Mouse (Mus musculus): Measurements from ENCODE around the gene Akr1c21. TPM values are rescaled to one million over a fixed set of nuclear protein-coding genes. Genes with fewer than 3 reads are reported as not detected.
A peak's percentile ranks its signal among the peaks of the same experiment; 100 is the strongest.
"Not testable (repeated sequence)": the region's sequence is repeated elsewhere in the genome, so short reads cannot be mapped to it uniquely, and the experiment has no call there.

The Akr1c21 gene
- polyA plus RNA-seq (2015; fragmentation: Nextera tagmentation; extraction: Ambion mirVana), result not detected in 2 replicates

DNA sequence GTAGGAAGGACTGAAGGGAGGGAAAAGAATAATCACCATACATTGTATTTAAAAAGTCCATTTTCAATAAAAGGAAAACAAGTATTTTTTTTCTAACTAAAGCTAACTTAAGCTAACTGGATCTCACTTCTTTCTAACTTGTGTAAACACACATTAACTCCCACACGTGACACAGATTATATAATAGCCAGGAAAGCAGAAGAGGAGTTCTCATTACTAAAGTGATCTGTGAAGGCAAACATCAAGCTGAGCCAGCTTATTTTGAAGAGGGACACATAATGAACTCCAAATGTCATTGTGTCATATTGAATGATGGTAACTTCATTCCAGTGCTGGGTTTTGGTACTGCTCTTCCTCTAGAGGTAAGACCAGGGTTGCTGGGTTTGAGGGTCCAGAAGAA, at the start of gene Akr1c21:
TSS of gene Akr1c21 (plus strand) at position 205 of the 400 bp plus-strand sequence.
- no peaks in the 10 kb centered on the region for H3K4me1 ChIP-seq
- H3K27me3 ChIP-seq, result no peaks in the 10 kb centered on the region
- 95% methylated on average over 1 of the region's 1 CpGs for WGBS
- ATAC-seq, result no peak
- H3K36me3 ChIP-seq (ENCODE audit: poor library complexity, severe bottlenecking), result no peaks in the 10 kb centered on the region
- no peak within 1 kb of the TSS for H3K27ac ChIP-seq
- no peaks in the 10 kb centered on the region for H3K9me3 ChIP-seq (replicated peaks)
- no peak within 1 kb of the TSS for H3K9ac ChIP-seq
- no peak within 1 kb of the TSS for H3K4me3 ChIP-seq
- no peak within 1 kb of the TSS for H3K4me2 ChIP-seq

DNA sequence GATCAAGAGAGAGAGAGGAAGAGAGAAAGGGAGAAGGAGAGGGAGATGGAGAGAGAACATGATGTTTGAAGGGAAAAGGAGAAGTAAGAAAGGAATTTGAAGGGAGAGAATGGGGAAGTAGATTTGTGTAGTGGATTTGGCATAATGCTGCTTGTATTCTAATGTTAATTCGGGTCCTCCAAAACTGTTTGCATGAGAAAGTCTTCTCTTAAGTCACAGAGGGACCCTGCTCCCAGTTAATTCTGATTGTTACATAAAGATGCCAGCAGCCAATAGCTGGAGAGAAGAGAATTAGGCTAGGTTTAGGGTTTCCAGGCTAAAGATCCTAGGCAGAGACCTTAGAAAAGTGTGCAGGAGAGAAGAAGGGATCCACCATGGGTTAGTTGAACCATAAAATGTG, 14.7 kb upstream of the Akr1c21 start:
- Histone ChIP-seq H3K36me3 (ENCODE audit: poor library complexity, severe bottlenecking) (no peaks in the 10 kb centered on the region), H3K27me3 (no peaks in the 10 kb centered on the region), H3K27ac (no peak overlapping the region), H3K4me1 (no peaks in the 10 kb centered on the region), H3K4me2 (no peak overlapping the region), H3K9ac (no peak overlapping the region), H3K9me3 (replicated peaks) (no peaks in the 10 kb centered on the region), H3K4me3 (no peak overlapping the region)
- WGBS, result 59% methylated on average over 1 of the region's 1 CpGs
- ATAC-seq, result no peak

DNA sequence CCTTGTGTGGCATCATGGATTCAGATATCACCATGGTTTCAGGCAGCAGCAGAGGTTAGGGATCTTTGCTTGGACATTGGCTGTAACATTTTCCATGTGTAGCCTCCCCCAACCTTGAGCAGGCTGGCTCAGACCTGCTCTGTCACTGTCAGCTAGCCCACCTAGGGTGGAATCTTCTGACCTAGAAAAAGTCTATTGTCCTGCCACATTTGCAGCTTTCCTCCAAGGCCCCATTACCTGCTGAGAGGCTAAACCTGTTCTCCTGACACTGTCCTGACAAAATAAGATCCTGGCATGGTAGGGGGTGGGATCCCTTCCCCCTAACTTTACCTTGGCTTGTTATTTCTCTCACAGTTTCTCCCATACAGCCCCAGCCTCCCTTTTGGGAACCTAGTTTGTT, 13.4 kb upstream of the Akr1c21 start:
- no peak overlapping the region for H3K4me3 ChIP-seq
- no peak overlapping the region for H3K9ac ChIP-seq
- H3K27ac ChIP-seq, result no peak overlapping the region
- no peaks in the 10 kb centered on the region for H3K4me1 ChIP-seq
- H3K9me3 ChIP-seq (replicated peaks), result no peaks in the 10 kb centered on the region
- no peak overlapping the region for H3K4me2 ChIP-seq
- H3K36me3 ChIP-seq (ENCODE audit: poor library complexity, severe bottlenecking), result no peaks in the 10 kb centered on the region
- ATAC-seq, result no peak
- H3K27me3 ChIP-seq, result no peaks in the 10 kb centered on the region

DNA sequence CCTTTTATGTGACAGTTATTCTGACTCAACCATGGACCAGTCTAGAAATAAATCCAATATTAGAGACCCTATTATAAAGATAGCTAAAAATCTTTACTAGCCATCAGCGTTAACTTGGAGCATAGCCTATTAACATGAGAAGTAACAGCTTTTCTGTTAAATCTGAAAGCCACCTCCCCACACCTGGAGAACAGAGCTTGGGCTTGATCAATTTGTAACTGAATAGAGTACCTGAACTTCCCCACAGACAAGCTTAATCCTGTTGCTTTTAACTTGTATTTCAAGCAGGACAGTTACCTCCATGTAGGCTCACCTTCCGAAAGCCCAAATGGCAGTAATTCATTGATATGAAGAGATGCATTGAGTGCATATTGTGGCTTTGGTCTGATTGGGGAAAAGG, 7.9 kb upstream of the Akr1c21 start:
- H3K4me3 ChIP-seq, result no peak overlapping the region
- no peaks in the 10 kb centered on the region for H3K4me1 ChIP-seq
- no peak overlapping the region for H3K27ac ChIP-seq
- H3K4me2 ChIP-seq, result no peak overlapping the region
- no peaks in the 10 kb centered on the region for H3K9me3 ChIP-seq (replicated peaks)
- no peak overlapping the region for H3K9ac ChIP-seq
- no peak for ATAC-seq
- 85% methylated on average over 2 of the region's 2 CpGs for WGBS
- no peaks in the 10 kb centered on the region for H3K27me3 ChIP-seq
- no peaks in the 10 kb centered on the region for H3K36me3 ChIP-seq (ENCODE audit: poor library complexity, severe bottlenecking)

DNA sequence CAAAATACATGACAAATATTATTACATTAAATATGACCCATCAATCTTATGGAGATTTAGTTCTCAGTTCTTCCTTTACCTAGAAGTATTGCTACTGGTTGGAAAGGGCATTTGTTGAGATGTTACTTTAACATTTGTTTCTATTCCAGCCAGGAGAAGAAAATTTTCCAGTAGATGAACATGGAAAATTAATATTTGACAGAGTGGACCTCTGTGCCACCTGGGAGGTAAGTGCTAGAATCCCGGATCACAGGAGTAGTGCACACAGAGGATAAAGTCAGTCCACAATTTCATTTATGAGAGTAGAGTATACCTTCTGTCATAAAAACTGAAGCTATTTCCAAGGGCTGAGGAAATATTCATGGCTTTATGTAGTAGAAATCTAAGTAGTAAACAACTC, 3.0 kb downstream of the Akr1c21 start:
- no peaks in the 10 kb centered on the region for H3K4me1 ChIP-seq
- H3K9ac ChIP-seq, result no peak overlapping the region
- no peaks in the 10 kb centered on the region for H3K9me3 ChIP-seq (replicated peaks)
- no peak overlapping the region for H3K4me3 ChIP-seq
- H3K27ac ChIP-seq, result no peak overlapping the region
- no peaks in the 10 kb centered on the region for H3K36me3 ChIP-seq (ENCODE audit: poor library complexity, severe bottlenecking)
- no peaks in the 10 kb centered on the region for H3K27me3 ChIP-seq
- no peak overlapping the region for H3K4me2 ChIP-seq
- ATAC-seq, result no peak
- 94% methylated on average over 1 of the region's 1 CpGs for WGBS

DNA sequence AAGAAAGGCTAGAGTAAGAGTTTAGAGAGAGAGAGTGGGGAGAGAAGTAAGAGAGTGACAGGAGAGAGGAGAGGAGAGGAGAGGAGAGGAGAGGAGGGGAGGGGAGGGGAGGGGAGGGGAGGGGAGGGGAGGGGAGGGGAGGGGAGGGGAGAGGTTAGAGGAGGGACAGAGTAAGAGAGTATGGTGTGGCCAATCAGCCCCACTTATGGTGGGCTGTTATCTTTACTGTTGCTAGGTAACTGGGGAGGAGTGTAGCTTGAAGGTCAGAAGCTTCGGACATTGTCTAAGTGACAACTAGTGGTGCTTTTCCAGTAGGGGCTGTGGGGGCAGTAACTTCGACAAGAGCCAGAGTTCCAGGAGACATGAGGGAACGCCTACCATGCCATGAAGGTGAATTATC, 29.6 kb downstream of the Akr1c21 start:
- not testable (repeated sequence) for ATAC-seq; H3K4me3 ChIP-seq; H3K27ac ChIP-seq; H3K9me3 ChIP-seq (replicated peaks); H3K9ac ChIP-seq; H3K4me1 ChIP-seq; H3K27me3 ChIP-seq; H3K4me2 ChIP-seq
- 82% methylated on average over 3 of the region's 3 CpGs for WGBS
- peaks cover 24% of the 10 kb centered on the region for H3K36me3 ChIP-seq (ENCODE audit: poor library complexity, severe bottlenecking)

DNA sequence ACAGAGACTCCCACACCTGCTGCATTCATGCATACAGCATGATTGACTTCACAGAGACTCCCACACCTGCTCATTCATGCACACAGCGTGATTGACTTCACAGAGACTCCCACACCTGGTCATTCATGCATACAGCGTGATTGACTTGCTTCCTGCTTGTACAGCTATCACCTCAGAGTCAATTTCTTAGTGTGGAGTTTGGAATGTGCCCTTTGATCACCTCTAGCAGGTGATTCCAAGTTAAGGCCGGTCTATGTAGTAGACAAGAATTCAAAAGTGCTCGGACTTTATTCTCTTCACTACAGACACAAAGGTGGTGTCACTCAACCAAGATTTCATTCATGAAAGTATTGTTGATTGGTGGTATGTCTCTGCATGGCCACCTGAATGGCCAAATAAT, 32.9 kb downstream of the Akr1c21 start:
- ATAC-seq, result no peak
- Histone ChIP-seq H3K4me3 (no peak overlapping the region), H3K9ac (no peak overlapping the region), H3K9me3 (replicated peaks) (no peaks in the 10 kb centered on the region), H3K4me2 (no peak overlapping the region), H3K36me3 (ENCODE audit: poor library complexity, severe bottlenecking) (no peaks in the 10 kb centered on the region), H3K27ac (no peak overlapping the region), H3K27me3 (0 out of 2 replicates have a peak, but pooled peaks cover 3% of the 10 kb centered on the region), H3K4me1 (no peaks in the 10 kb centered on the region)
- 89% methylated on average over 4 of the region's 4 CpGs for WGBS

DNA sequence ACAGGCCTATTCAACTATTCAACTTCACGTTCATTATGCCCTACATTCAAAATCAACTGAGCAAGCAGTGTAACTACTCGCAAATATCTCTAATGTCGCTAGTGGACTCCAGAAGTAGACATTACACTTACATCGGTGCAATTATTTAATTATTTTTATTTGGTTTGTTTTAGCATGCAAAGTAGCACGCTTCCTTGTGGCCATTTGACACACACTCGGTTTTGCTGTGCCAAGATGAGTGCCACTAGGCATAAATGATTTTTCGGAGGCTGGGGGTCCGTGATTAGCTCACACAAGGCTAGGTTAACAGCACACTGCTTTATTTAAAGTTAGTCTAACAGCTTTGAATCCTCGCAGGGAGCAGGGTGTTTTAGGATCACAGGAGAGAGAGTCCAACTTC, 34.7 kb downstream of the Akr1c21 start:
- Histone ChIP-seq H3K36me3 (ENCODE audit: poor library complexity, severe bottlenecking) (no peaks in the 10 kb centered on the region), H3K4me2 (peak overlapping the region; percentile 66), H3K4me1 (no peaks in the 10 kb centered on the region), H3K27ac (peak overlapping the region; percentile 59; the same call in 1 of the 2 replicates), H3K9me3 (replicated peaks) (no peaks in the 10 kb centered on the region), H3K9ac (peak overlapping the region; percentile 74), H3K4me3 (peak overlapping the region; percentile 65), H3K27me3 (0 out of 2 replicates have a peak, but pooled peaks cover 3% of the 10 kb centered on the region)
- ATAC-seq, result no peak; the same call in 1 of the 2 replicates
- WGBS, result 20% methylated on average over 9 of the region's 9 CpGs

DNA sequence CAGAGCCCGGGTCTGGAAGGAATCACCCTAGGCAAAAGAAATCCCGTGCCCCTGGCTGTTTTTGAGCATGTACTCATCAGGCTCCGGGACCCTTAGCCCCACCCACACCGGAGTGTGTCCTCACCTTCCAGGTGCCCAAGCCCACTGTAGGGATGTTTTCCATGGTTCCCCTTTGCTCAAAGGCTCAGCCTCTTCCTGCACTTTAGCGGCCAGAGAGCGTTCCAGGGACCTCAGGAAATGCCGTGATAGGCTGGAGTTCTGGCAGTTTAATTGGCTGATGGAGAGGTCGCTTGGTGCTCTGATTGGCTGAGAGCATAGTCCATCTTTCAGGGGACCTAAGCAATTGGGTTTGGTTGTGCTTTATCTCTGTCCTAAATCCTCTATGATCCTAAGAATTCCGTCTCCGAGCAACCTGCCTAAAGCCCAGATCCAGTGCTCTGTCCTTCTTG, 35.1 kb downstream of the Akr1c21 start, which contains the start of gene Akr1e1:
TSS of gene Akr1e1 (minus strand) at position 214 of the 449 bp plus-strand sequence.
- peak within 1 kb of the TSS; percentile 59; the same call in 1 of the 2 replicates for H3K27ac ChIP-seq
- H3K4me2 ChIP-seq, result peak within 1 kb of the TSS; percentile 66
- H3K4me3 ChIP-seq, result peak within 1 kb of the TSS; percentile 65
- H3K4me1 ChIP-seq, result no peaks in the 10 kb centered on the region
- peak; percentile 100 for ATAC-seq
- no peaks in the 10 kb centered on the region for H3K9me3 ChIP-seq (replicated peaks)
- peak within 1 kb of the TSS; percentile 74 for H3K9ac ChIP-seq
- no peaks in the 10 kb centered on the region for H3K36me3 ChIP-seq (ENCODE audit: poor library complexity, severe bottlenecking)
- H3K27me3 ChIP-seq, result 0 out of 2 replicates have a peak, but pooled peaks cover 3% of the 10 kb centered on the region
- WGBS, result 1% methylated on average over 10 of the region's 10 CpGs

DNA sequence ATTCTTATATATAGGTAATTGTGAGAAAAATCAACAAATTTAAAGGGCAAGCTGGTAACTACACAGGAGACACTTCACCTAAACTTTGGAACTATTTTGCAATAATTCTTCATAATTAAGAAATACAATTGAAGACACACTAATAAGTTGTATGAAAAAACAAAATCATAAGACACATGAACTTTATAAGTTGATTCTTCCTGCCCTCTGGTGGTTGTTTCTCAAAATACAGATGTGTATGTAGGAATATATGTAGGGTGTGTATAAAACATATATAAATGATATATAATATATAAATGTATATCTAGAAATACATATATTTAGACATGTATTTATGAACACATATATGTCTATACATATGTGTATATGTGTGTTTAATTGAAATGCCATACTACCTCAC, 37.0 kb downstream of the Akr1c21 start:
- no peaks in the 10 kb centered on the region for H3K4me1 ChIP-seq
- H3K27ac ChIP-seq, result no peak overlapping the region
- 0 out of 2 replicates have a peak, but pooled peaks cover 3% of the 10 kb centered on the region for H3K27me3 ChIP-seq
- H3K9ac ChIP-seq, result no peak overlapping the region
- no peaks in the 10 kb centered on the region for H3K36me3 ChIP-seq (ENCODE audit: poor library complexity, severe bottlenecking)
- no peaks in the 10 kb centered on the region for H3K9me3 ChIP-seq (replicated peaks)
- no peak for ATAC-seq
- no peak overlapping the region for H3K4me2 ChIP-seq
- H3K4me3 ChIP-seq, result no peak overlapping the region

Other genes starting within 250 kb of the Akr1c21 start
- not detected in 2 replicates for gene Akr1c6, start 139.8 kb upstream of the Akr1c21 start, polyA plus RNA-seq (2015; fragmentation: Nextera tagmentation; extraction: Ambion mirVana)
- not detected in 2 replicates for gene Akr1c20, start 50.7 kb upstream of the Akr1c21 start, polyA plus RNA-seq (2015; fragmentation: Nextera tagmentation; extraction: Ambion mirVana)
- gene Akr1e1, start 35.1 kb downstream of the Akr1c21 start, polyA plus RNA-seq (2015; fragmentation: Nextera tagmentation; extraction: Ambion mirVana), result 44.7 and 58.0 TPM in 2 replicates